Mouse (Mus musculus): ENCODE results near the gene Prkg1. TPM values are rescaled to one million over a fixed set of nuclear protein-coding genes. Genes with fewer than 3 reads are reported as not detected.

Gene Prkg1
- polyA plus RNA-seq, 1 experiment from 2014 or later, result 2.5 TPM

- Histone ChIP-seq H3K36me3 (ENCODE audit: inconsistent target) (no peaks in the 10 kb centered on the region), H3K4me3 (ENCODE audit: inconsistent target) (no peak overlapping the region), H3K27ac (no peak overlapping the region), H3K79me2 (ENCODE audit: inconsistent target) (no peaks in the 10 kb centered on the region)
- WGBS (ENCODE audit: missing documents), result 95% methylated on average over 2 of the region's 2 CpGs
These were observed 938.7 kb downstream of the Prkg1 start for GRCm38 (mm10) chr19:30826106-30826505.

GRCm38 (mm10) chr19:30815661-30816060 lies 949.2 kb downstream of the Prkg1 start:
- no peaks in the 10 kb centered on the region for H3K79me2 ChIP-seq (ENCODE audit: inconsistent target)
- 55% methylated on average over 6 of the region's 6 CpGs for WGBS (ENCODE audit: missing documents)
- no peaks in the 10 kb centered on the region for H3K36me3 ChIP-seq (ENCODE audit: inconsistent target)
- H3K4me3 ChIP-seq (ENCODE audit: inconsistent target), result no peak overlapping the region
- no peak overlapping the region for H3K27ac ChIP-seq

GRCm38 (mm10) chr19:30806265-30806664 lies 958.6 kb downstream of the Prkg1 start:
- Histone ChIP-seq H3K36me3 (ENCODE audit: inconsistent target) (no peaks in the 10 kb centered on the region), H3K4me3 (ENCODE audit: inconsistent target) (no peak overlapping the region), H3K27ac (no peak overlapping the region), H3K79me2 (ENCODE audit: inconsistent target) (no peaks in the 10 kb centered on the region)
- WGBS (ENCODE audit: missing documents), result 86% methylated on average over 5 of the region's 5 CpGs

GRCm38 (mm10) chr19:30780803-30781202 lies 984.0 kb downstream of the Prkg1 start:
- no peaks in the 10 kb centered on the region for H3K79me2 ChIP-seq (ENCODE audit: inconsistent target)
- no peaks in the 10 kb centered on the region for H3K36me3 ChIP-seq (ENCODE audit: inconsistent target)
- H3K4me3 ChIP-seq (ENCODE audit: inconsistent target), result no peak overlapping the region
- WGBS (ENCODE audit: missing documents), result 56% methylated on average over 2 of the region's 2 CpGs
- H3K27ac ChIP-seq, result peak overlapping the region; percentile 46

- 93% methylated on average over 1 of the region's 1 CpGs for WGBS (ENCODE audit: missing documents)
- Histone ChIP-seq H3K27ac (no peak overlapping the region), H3K36me3 (ENCODE audit: inconsistent target) (no peaks in the 10 kb centered on the region), H3K4me3 (ENCODE audit: inconsistent target) (no peak overlapping the region), H3K79me2 (ENCODE audit: inconsistent target) (no peaks in the 10 kb centered on the region)
These were observed 996.5 kb downstream of the Prkg1 start for GRCm38 (mm10) chr19:30768316-30768715.

GRCm38 (mm10) chr19:30744426-30744825 lies 1020.4 kb downstream of the Prkg1 start:
- Histone ChIP-seq H3K36me3 (ENCODE audit: inconsistent target) (no peaks in the 10 kb centered on the region), H3K4me3 (ENCODE audit: inconsistent target) (no peak overlapping the region), H3K79me2 (ENCODE audit: inconsistent target) (no peaks in the 10 kb centered on the region), H3K27ac (no peak overlapping the region)

GRCm38 (mm10) chr19:30699130-30699529 lies 1065.7 kb downstream of the Prkg1 start:
- 98% methylated on average over 5 of the region's 5 CpGs for WGBS (ENCODE audit: missing documents)
- no peaks in the 10 kb centered on the region for H3K79me2 ChIP-seq (ENCODE audit: inconsistent target)
- H3K27ac ChIP-seq, result no peak overlapping the region
- H3K36me3 ChIP-seq (ENCODE audit: inconsistent target), result no peaks in the 10 kb centered on the region
- H3K4me3 ChIP-seq (ENCODE audit: inconsistent target), result no peak overlapping the region

GRCm38 (mm10) chr19:30691258-30691657 lies 1073.6 kb downstream of the Prkg1 start:
- 100% methylated on average over 2 of the region's 2 CpGs for WGBS (ENCODE audit: missing documents)
- Histone ChIP-seq H3K79me2 (ENCODE audit: inconsistent target) (no peaks in the 10 kb centered on the region), H3K36me3 (ENCODE audit: inconsistent target) (no peaks in the 10 kb centered on the region)

GRCm38 (mm10) chr19:30690691-30691090 lies 1074.1 kb downstream of the Prkg1 start:
- H3K79me2 ChIP-seq (ENCODE audit: inconsistent target), result no peaks in the 10 kb centered on the region
- no peak overlapping the region for H3K4me3 ChIP-seq (ENCODE audit: inconsistent target)
- 89% methylated on average over 6 of the region's 6 CpGs for WGBS (ENCODE audit: missing documents)
- H3K27ac ChIP-seq, result no peak overlapping the region
- no peaks in the 10 kb centered on the region for H3K36me3 ChIP-seq (ENCODE audit: inconsistent target)

More at GRCm38 (mm10) chr19:30691258-30691657, 1073.6 kb downstream of the Prkg1 start:
- Histone ChIP-seq H3K4me3 (ENCODE audit: inconsistent target) (no peak overlapping the region), H3K27ac (no peak overlapping the region)

- Histone ChIP-seq H3K27ac (no peak overlapping the region), H3K79me2 (ENCODE audit: inconsistent target) (no peaks in the 10 kb centered on the region), H3K36me3 (ENCODE audit: inconsistent target) (no peaks in the 10 kb centered on the region), H3K4me3 (ENCODE audit: inconsistent target) (no peak overlapping the region)
- 97% methylated on average over 6 of the region's 6 CpGs for WGBS (ENCODE audit: missing documents)
These were observed 1076.9 kb downstream of the Prkg1 start for GRCm38 (mm10) chr19:30687942-30688341.

GRCm38 (mm10) chr19:30676308-30676707 lies 1088.5 kb downstream of the Prkg1 start:
- Histone ChIP-seq H3K27ac (no peak overlapping the region), H3K4me3 (ENCODE audit: inconsistent target) (no peak overlapping the region), H3K36me3 (ENCODE audit: inconsistent target) (no peaks in the 10 kb centered on the region), H3K79me2 (ENCODE audit: inconsistent target) (no peaks in the 10 kb centered on the region)
- 92% methylated on average over 8 of the region's 8 CpGs for whole genome bisulfite sequencing (ENCODE audit: missing documents)

GRCm38 (mm10) chr19:30664269-30664668 lies 1100.6 kb downstream of the Prkg1 start:
- no peak overlapping the region for H3K4me3 ChIP-seq (ENCODE audit: inconsistent target)
- H3K36me3 ChIP-seq (ENCODE audit: inconsistent target), result no peaks in the 10 kb centered on the region
- WGBS (ENCODE audit: missing documents), result 9% methylated on average over 8 of the region's 8 CpGs
- H3K27ac ChIP-seq, result no peak overlapping the region
- no peaks in the 10 kb centered on the region for H3K79me2 ChIP-seq (ENCODE audit: inconsistent target)

- WGBS (ENCODE audit: missing documents), result 92% methylated on average over 5 of the region's 5 CpGs
- no peaks in the 10 kb centered on the region for H3K36me3 ChIP-seq (ENCODE audit: inconsistent target)
- no peak overlapping the region for H3K4me3 ChIP-seq (ENCODE audit: inconsistent target)
- no peak overlapping the region for H3K27ac ChIP-seq
- H3K79me2 ChIP-seq (ENCODE audit: inconsistent target), result no peaks in the 10 kb centered on the region
These were observed 1122.1 kb downstream of the Prkg1 start for GRCm38 (mm10) chr19:30642629-30643170.

GRCm38 (mm10) chr19:30637471-30637870 lies 1127.4 kb downstream of the Prkg1 start:
- no peaks in the 10 kb centered on the region for H3K79me2 ChIP-seq (ENCODE audit: inconsistent target)
- H3K36me3 ChIP-seq (ENCODE audit: inconsistent target), result no peaks in the 10 kb centered on the region
- no peak overlapping the region for H3K27ac ChIP-seq
- 95% methylated on average over 8 of the region's 8 CpGs for WGBS (ENCODE audit: missing documents)
- no peak overlapping the region for H3K4me3 ChIP-seq (ENCODE audit: inconsistent target)

GRCm38 (mm10) chr19:30631051-30631450 lies 1133.8 kb downstream of the Prkg1 start:
- 67% methylated on average over 3 of the region's 3 CpGs for WGBS (ENCODE audit: missing documents)
- Histone ChIP-seq H3K4me3 (ENCODE audit: inconsistent target) (no peak overlapping the region), H3K27ac (no peak overlapping the region), H3K36me3 (ENCODE audit: inconsistent target) (no peaks in the 10 kb centered on the region), H3K79me2 (ENCODE audit: inconsistent target) (no peaks in the 10 kb centered on the region)

- Histone ChIP-seq H3K79me2 (ENCODE audit: inconsistent target) (no peaks in the 10 kb centered on the region), H3K36me3 (ENCODE audit: inconsistent target) (no peaks in the 10 kb centered on the region), H3K4me3 (ENCODE audit: inconsistent target) (no peak overlapping the region), H3K27ac (no peak overlapping the region)
- WGBS (ENCODE audit: missing documents), result 94% methylated on average over 7 of the region's 7 CpGs
These were observed 1138.8 kb downstream of the Prkg1 start for GRCm38 (mm10) chr19:30626036-30626435.
